Mouse (Mus musculus): ENCODE measurements around the gene Slc39a8. TPM values are rescaled to one million over a fixed set of nuclear protein-coding genes. Genes with fewer than 3 reads are reported as not detected.

Slc39a8 gene
- total RNA-seq, 2 experiments from 2014 or later: 3.6 to 5.4 TPM

DNA sequence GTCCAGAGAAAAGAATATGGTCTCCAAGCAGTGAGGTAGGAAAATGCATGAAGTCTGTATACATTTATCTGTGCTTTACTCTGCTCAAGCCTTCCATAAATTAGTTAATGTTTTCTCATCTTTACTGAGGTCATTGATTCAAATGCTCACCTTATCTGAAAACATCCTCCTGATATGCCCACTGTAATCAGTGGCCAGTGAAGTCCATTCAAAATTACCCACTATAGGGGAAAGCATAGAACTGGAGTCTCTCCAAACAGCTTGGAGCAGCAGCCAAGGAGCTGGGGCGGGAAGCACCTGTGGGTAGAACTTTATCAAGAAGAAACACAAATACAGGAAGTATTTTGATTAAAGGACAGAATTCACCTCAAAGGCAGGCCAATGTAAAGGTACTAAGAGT lies 19.8 kb downstream of the Slc39a8 start:
- no peak for DNase-seq (ENCODE audit: low spot score in 2 of 2)

DNA sequence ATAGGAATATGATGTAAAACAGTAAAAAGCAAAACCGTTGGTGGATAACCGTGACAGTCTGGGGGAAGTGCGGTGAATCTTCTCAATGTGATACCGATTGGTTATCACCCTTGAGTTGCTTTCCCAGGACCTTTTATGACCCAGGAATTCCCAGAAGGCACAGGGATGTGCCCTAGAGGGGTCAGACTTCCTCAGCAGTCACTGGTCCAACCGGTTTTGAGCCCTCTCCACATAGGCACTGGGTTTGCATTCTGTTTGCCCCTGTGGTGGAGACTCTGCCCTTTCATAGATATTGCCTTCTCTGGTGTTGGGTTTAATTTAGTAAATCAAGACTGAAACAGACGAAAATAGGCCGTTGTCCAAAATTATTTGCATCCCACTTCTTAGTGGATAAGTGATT lies 20.8 kb downstream of the Slc39a8 start:
- DNase-seq (ENCODE audit: low spot score in 2 of 2): no peak

DNA sequence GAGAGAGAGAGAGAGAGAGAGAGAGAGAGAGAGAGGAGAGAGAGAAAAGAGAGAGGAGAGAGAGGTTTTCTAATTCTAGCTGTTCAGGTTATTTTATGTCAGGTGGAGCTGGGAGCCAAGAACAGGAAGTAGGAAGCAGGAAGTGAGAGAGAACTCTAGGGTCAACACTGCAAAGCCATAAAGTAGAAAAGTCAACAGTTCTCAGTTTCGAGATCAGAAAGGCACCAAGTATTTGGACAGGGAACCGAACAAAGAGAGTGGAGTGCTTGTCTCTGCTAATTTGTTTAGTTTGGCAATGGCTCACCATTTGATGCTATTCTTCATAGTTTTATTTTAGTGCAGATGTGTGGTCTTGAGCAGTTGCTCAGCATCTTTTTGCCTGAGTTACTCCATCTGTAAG lies 26.5 kb downstream of the Slc39a8 start:
- no peak for DNase-seq (ENCODE audit: low spot score in 2 of 2)

- DNase-seq (ENCODE audit: low spot score in 2 of 2): no peak
Observed at GRCm38 (mm10) chr3:135853604-135854297, 28.7 kb downstream of the Slc39a8 start.

DNA sequence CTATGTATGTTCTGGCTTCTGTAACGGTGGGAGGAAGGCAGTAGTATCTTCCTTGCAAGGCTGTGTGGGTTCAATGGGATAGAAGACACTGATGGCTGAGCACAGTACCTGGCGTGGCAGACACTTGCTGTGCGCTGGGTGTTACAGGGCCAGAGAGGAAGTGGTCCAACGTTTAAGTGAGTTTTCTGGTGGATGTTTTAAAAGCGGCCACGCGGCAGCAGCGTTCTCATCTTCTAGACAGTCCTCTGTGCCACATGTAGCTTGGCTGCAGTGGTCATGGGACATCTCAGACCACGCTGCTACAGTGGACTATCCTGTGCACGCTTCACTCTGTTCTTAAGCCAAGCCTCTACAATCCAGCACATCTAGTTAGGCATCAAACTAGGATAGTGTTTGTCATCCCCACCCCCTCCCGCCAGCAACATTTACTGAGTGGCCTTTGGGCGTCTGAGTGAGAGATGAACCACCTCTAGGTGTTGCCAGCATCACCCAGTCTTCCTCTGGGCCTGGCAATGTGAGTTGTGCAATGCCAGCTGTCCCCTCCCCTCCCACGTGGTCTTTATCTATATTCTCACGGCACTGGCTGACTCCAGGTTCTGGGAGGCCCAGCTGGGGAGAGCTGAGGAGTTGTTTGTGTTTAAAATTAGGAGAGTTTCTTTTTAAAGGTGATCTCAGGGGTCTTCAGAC lies 29.4 kb downstream of the Slc39a8 start:
- DNase-seq (ENCODE audit: low spot score in 2 of 2): no peak

DNA sequence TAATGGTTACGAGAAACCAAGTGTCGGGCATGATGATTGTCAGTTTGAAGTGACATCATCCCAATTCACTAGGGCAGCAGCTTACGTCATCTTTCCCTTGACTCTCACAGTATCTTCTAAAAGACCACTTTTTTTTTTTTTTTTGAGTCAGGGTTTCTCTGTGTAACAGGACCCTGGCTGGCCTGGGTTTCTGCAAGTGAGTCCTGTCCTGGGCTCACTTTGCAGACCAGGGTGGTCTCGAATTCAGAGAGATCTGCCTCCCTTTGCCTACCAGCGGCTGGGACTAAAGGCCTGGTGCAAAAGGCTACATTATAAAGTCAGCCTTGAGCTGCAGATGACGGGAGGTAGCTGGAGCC lies 29.9 kb downstream of the Slc39a8 start:
- DNase-seq (ENCODE audit: low spot score in 2 of 2): no peak

- DNase-seq (ENCODE audit: low spot score in 2 of 2): no peak
Observed at GRCm38 (mm10) chr3:135856303-135856702, 31.2 kb downstream of the Slc39a8 start.

GRCm38 (mm10) chr3:135857134-135857533 lies 32.1 kb downstream of the Slc39a8 start:
- DNase-seq (ENCODE audit: low spot score in 2 of 2): no peak

GRCm38 (mm10) chr3:135859431-135859830 lies 34.4 kb downstream of the Slc39a8 start:
- no peak for DNase-seq (ENCODE audit: low spot score in 2 of 2)

- DNase-seq (ENCODE audit: low spot score in 2 of 2): peak in 1 of 2 experiments; percentile 3
Observed at GRCm38 (mm10) chr3:135862804-135863203, 37.7 kb downstream of the Slc39a8 start.

GRCm38 (mm10) chr3:135869041-135869440 lies 44.0 kb downstream of the Slc39a8 start:
- no peak for DNase-seq (ENCODE audit: low spot score in 2 of 2)

GRCm38 (mm10) chr3:135872325-135872724 lies 47.2 kb downstream of the Slc39a8 start:
- DNase-seq (ENCODE audit: low spot score in 2 of 2): no peak

DNA sequence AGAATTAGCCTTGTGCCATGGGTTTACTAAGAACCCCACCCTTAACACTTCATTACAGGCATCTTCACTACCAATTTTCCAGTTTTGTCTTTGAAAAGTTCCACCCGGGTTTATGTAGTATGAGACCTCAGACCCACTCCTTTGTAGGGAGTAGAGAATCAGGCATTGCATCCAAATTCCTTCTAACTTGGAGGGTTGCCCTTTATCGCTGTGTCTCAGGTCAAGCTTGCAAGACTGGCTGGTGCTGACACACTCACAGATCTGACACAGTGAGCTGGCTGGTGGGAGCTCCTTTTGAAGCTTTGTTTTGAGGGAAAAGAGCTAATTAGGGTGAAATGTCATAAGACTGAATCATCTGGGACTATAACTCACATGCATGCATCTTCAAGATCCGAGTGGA lies 48.5 kb downstream of the Slc39a8 start:
- DNase-seq (ENCODE audit: low spot score in 2 of 2): no peak

DNA sequence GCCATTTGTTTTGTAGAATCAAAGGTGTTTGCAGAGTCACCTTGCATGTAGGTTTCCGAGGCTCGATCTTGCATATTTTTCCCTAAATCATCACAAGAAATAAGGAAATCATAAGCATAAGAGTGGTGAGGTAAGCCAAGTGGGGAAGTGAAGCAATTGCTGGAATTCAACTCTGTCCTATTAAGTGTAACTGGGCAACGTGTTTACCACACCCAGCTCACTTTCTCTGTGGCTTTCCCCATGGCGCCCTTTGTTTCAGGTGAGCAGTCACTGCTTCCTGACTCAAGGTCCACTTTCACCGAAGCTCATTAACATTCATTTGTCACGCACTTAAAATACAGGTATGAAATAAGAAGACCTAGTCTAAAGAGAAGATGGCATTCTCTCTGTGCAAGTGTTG lies 53.0 kb downstream of the Slc39a8 start:
- no peak for DNase-seq (ENCODE audit: low spot score in 2 of 2)

DNA sequence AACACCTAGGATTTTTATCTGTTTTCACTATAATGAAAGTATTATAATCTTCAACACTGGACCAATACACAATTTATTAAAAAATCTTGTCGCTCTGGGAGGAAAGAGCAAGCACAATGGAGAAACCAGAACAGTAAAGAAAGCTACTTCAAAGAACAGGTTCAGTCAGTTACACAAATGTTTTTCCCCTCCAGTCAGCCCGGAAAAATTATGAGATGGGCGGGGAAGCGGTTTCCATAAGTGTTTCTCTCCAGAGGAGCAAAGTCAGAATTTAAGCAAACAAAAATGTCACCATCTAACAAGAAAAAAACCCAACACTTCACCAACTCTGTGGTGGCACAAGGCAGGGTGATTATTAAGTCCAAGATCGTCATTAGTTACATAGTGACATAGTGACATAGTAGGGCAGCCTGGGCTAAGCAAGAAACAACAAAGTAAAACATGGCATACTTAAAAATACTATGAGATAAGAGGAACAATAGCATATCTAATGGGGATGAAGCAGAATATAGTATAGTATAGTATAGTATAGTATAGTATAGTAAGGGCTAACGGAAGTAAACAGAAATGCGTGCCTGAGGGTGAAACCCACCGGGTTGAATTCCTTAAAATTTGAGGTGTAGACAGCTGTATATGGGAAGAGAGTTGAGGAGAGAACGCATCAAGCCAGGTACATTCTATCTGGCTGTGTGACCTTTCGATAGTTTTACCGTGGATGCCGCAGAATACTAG lies 61.0 kb downstream of the Slc39a8 start:
- DNase-seq (ENCODE audit: low spot score in 2 of 2): no peak

DNA sequence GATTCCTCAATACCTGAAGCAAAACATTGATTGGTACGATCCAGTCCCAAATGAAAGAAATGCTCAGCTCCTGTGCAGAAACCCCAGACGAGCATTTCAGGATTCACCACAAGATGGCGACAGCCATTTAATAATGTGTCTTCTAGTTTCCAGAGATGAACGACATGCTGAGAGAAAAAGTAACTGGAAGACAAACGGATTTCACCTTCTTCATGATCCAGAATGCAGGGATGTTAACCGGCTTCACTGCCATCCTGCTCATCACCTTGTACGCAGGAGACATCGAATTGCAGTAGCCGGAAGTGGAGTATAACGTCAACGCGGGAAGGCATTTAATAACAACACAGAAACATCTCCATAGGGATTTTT lies 61.6 kb downstream of the Slc39a8 start:
- peak; percentile 50 to 52 for DNase-seq (ENCODE audit: low spot score in 2 of 2)

DNA sequence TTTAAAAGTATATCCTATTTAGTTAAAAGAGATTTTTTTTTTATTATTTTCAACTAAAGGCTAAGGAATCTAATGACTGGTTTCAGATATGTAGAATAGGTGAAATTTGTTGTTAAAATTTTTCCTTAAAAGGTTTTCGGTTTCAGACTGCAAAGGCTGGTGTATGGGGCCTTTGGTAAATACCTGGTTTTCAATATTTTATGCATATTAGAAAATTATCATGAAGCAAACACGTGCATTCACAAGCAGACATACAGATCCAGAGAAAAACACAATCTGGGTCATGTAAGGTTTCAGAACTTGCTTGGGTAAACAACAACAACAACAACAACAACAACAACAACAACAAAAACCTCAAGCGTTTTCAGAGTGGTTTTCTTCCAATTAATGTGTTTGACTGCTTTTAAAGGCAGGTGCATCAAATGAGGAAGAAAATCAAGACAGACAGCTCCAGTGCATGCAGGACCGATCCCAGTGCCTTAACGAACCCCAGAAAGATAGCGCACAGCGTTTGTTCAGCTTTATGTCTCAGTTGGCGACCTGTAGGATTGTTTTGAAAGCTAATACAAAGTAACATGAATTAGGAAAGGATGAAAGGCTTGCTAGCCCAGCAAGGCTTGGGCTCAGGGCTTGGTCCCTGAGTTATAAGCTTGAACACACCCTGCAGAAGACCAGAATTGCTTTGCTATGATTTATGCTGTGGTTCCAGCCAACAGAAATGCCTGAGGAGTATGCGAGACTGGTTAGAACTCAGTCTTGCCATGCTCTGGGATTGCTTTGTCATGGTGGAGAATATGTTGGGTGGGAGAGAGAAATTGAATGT lies 62.2 kb downstream of the Slc39a8 start:
- DNase-seq (ENCODE audit: low spot score in 2 of 2): no peak

DNA sequence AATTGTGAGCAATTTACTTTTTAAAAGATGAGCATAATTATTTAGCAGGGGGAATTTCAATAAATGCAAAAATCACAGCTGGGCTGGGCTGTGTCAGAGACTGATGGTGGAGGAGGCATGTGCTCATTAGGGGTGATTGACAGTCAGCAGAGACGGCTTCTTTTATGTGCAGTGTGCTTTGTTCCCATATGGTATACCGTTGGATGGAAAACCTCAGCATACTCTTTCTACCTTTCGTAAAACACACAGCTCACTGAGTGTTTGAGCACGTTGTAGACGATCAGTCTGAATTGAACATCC lies 62.7 kb downstream of the Slc39a8 start:
- DNase-seq (ENCODE audit: low spot score in 2 of 2): no peak

DNA sequence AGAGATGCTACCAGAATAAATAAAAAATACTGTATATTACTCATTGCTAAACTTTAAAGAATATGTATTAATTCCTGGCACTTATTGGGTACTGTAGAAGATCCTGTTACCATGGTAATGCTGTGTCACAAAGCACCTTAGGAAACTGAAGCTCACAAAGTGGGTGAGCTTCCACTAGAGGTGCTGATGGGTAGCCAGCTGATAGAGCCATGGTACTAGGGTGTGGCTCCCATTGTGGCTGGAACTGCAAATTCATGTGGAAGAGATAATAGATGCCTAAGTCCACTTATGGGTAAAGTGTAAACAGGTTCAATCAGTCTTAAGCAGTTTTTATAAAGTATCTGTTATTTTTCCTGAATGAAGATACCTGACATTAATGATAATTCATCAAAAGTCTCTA lies 64.3 kb downstream of the Slc39a8 start:
- DNase-seq (ENCODE audit: low spot score in 2 of 2): no peak

DNA sequence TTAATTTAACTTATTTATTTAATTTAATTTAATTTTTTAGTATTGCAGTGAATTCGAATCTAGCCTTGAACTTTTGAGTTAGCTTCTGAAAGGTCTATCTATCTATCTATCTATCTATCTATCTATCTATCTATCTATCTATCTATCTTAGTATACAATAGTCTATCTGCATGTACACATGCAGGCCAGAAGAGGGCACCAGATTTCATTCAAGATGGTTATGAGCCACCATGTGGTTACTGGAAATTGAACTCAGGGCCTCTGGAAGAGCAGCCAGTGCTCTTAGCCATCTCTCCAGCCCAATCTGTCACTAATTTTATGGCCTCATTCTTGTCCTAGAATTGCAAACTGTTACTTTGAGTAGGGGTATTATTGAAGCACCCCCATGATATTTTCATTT lies 78.3 kb downstream of the Slc39a8 start:
- DNase-seq (ENCODE audit: low spot score in 2 of 2): no peak

- DNase-seq (ENCODE audit: low spot score in 2 of 2): no peak
Observed at GRCm38 (mm10) chr3:135904881-135905280, 79.8 kb downstream of the Slc39a8 start.

GRCm38 (mm10) chr3:135905729-135906128 lies 80.7 kb downstream of the Slc39a8 start:
- DNase-seq (ENCODE audit: low spot score in 2 of 2): no peak

All from adrenal gland, adult 18-20 months (tissue).